Mouse (Mus musculus): ENCODE results near the gene Slc8a2. TPM values are rescaled to one million over a fixed set of nuclear protein-coding genes. Genes with fewer than 3 reads are reported as not detected.
A peak's percentile ranks its signal among the peaks of the same experiment; 100 is the strongest.

Gene Slc8a2
- polyA plus RNA-seq, 1 experiment, result 1.2 TPM

GRCm38 (mm10) chr7:16193702-16194101 is 64.1 kb downstream of the Slc8a2 start:
- Histone ChIP-seq H3K36me3 (ENCODE audit: control insufficient read depth, insufficient read depth, low read length) (peaks cover 4% of the 10 kb centered on the region; the same call in 1 of the 2 replicates), H3K27me3 (ENCODE audit: control insufficient read depth, insufficient read depth, low read length) (no peaks in the 10 kb centered on the region), H3K4me1 (ENCODE audit: control insufficient read depth, insufficient read depth, insufficient read length) (peaks cover 14% of the 10 kb centered on the region; the same call in 1 of the 2 replicates), H3K4me3 (ENCODE audit: extremely low read depth, insufficient read depth, insufficient read length) (no peak overlapping the region), H3K27ac (ENCODE audit: insufficient read depth, low read length) (peak overlapping the region; percentile 54)
- WGBS, result 5% methylated on average over 3 of the region's 3 CpGs
- TF ChIP-seq POLR2A (IDR thresholded peaks at IDR 0.05; ENCODE audit: low read depth, low read length) (no peak), CTCF (IDR thresholded peaks at IDR 0.05; ENCODE audit: extremely low read depth, insufficient read depth, insufficient read length, insufficient replicate concordance) (no peak)
- peak in 1 of 2 experiments; percentile 36 for DNase-seq (ENCODE audit: low read depth in 1 of 2, low spot score in 2 of 2)

GRCm38 (mm10) chr7:16196616-16197015 is 67.0 kb downstream of the Slc8a2 start:
- H3K36me3 ChIP-seq (ENCODE audit: control insufficient read depth, insufficient read depth, low read length), result peaks cover 9% of the 10 kb centered on the region
- H3K4me1 ChIP-seq (ENCODE audit: control insufficient read depth, insufficient read depth, insufficient read length), result peaks cover 14% of the 10 kb centered on the region; the same call in 1 of the 2 replicates
- TF ChIP-seq POLR2A (IDR thresholded peaks at IDR 0.05; ENCODE audit: low read depth, low read length) (no peak), CTCF (IDR thresholded peaks at IDR 0.05; ENCODE audit: extremely low read depth, insufficient read depth, insufficient read length, insufficient replicate concordance) (no peak)
- H3K27me3 ChIP-seq (ENCODE audit: control insufficient read depth, insufficient read depth, low read length), result no peaks in the 10 kb centered on the region
- H3K4me3 ChIP-seq (ENCODE audit: extremely low read depth, insufficient read depth, insufficient read length), result no peak overlapping the region
- H3K27ac ChIP-seq (ENCODE audit: insufficient read depth, low read length), result no peak overlapping the region
- WGBS, result 63% methylated on average over 6 of the region's 6 CpGs
- no peak for DNase-seq (ENCODE audit: low read depth in 1 of 2, low spot score in 2 of 2)

- H3K4me1 ChIP-seq (ENCODE audit: control insufficient read depth, insufficient read depth, insufficient read length), result peaks cover 14% of the 10 kb centered on the region; the same call in 1 of the 2 replicates
- no peaks in the 10 kb centered on the region for H3K27me3 ChIP-seq (ENCODE audit: control insufficient read depth, insufficient read depth, low read length)
- peak in 1 of 2 experiments; percentile 62 for DNase-seq (ENCODE audit: low read depth in 1 of 2, low spot score in 2 of 2)
- no peak for TF ChIP-seq POLR2A (IDR thresholded peaks at IDR 0.05; ENCODE audit: low read depth, low read length)
- WGBS, result 38% methylated on average over 5 of the region's 5 CpGs
- H3K27ac ChIP-seq (ENCODE audit: insufficient read depth, low read length), result no peak overlapping the region
- no peak overlapping the region for H3K4me3 ChIP-seq (ENCODE audit: extremely low read depth, insufficient read depth, insufficient read length)
- H3K36me3 ChIP-seq (ENCODE audit: control insufficient read depth, insufficient read depth, low read length), result peaks cover 10% of the 10 kb centered on the region
Measured at GRCm38 (mm10) chr7:16197166-16197565, 67.5 kb downstream of the Slc8a2 start.

DNA sequence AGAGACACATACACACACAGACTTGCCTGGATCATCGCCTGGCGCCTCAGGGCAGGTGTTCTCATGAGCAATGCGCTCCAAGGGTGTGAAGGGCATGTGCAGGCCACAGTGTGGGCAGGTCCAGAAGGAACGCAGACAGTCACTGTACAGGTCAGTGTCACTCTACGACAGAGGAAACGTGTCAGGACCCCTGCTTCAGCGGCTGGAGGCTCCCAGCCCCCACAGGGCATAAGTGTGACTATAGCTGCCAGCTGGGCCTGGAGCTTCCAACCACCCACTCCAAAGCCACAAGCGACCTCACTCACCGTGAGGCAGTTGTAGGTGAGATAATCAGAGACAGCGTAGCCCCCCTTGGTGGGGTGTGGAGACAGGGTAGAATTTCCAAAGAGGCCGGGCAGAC is 68.9 kb downstream of the Slc8a2 start:
- no peak overlapping the region for H3K27ac ChIP-seq (ENCODE audit: insufficient read depth, low read length)
- TF ChIP-seq CTCF (IDR thresholded peaks at IDR 0.05; ENCODE audit: extremely low read depth, insufficient read depth, insufficient read length, insufficient replicate concordance) (no peak), POLR2A (IDR thresholded peaks at IDR 0.05; ENCODE audit: low read depth, low read length) (no peak)
- H3K36me3 ChIP-seq (ENCODE audit: control insufficient read depth, insufficient read depth, low read length), result peaks cover 17% of the 10 kb centered on the region
- peaks cover 8% of the 10 kb centered on the region; the same call in 1 of the 2 replicates for H3K4me1 ChIP-seq (ENCODE audit: control insufficient read depth, insufficient read depth, insufficient read length)
- H3K4me3 ChIP-seq (ENCODE audit: extremely low read depth, insufficient read depth, insufficient read length), result no peak overlapping the region
- DNase-seq (ENCODE audit: low read depth in 1 of 2, low spot score in 2 of 2), result no peak
- H3K27me3 ChIP-seq (ENCODE audit: control insufficient read depth, insufficient read depth, low read length), result no peaks in the 10 kb centered on the region
- 74% methylated on average over 11 of the region's 11 CpGs for WGBS

GRCm38 (mm10) chr7:16201136-16201535 is 71.5 kb downstream of the Slc8a2 start:
- Histone ChIP-seq H3K4me1 (ENCODE audit: control insufficient read depth, insufficient read depth, insufficient read length) (peaks cover 9% of the 10 kb centered on the region; the same call in 1 of the 2 replicates), H3K27ac (ENCODE audit: insufficient read depth, low read length) (no peak overlapping the region), H3K4me3 (ENCODE audit: extremely low read depth, insufficient read depth, insufficient read length) (no peak overlapping the region), H3K27me3 (ENCODE audit: control insufficient read depth, insufficient read depth, low read length) (no peaks in the 10 kb centered on the region), H3K36me3 (ENCODE audit: control insufficient read depth, insufficient read depth, low read length) (peaks cover 29% of the 10 kb centered on the region)
- WGBS, result 21% methylated on average over 6 of the region's 6 CpGs
- DNase-seq (ENCODE audit: low read depth in 1 of 2, low spot score in 2 of 2), result no peak
- TF ChIP-seq POLR2A (IDR thresholded peaks at IDR 0.05; ENCODE audit: low read depth, low read length) (no peak), CTCF (IDR thresholded peaks at IDR 0.05; ENCODE audit: extremely low read depth, insufficient read depth, insufficient read length, insufficient replicate concordance) (no peak)

DNA sequence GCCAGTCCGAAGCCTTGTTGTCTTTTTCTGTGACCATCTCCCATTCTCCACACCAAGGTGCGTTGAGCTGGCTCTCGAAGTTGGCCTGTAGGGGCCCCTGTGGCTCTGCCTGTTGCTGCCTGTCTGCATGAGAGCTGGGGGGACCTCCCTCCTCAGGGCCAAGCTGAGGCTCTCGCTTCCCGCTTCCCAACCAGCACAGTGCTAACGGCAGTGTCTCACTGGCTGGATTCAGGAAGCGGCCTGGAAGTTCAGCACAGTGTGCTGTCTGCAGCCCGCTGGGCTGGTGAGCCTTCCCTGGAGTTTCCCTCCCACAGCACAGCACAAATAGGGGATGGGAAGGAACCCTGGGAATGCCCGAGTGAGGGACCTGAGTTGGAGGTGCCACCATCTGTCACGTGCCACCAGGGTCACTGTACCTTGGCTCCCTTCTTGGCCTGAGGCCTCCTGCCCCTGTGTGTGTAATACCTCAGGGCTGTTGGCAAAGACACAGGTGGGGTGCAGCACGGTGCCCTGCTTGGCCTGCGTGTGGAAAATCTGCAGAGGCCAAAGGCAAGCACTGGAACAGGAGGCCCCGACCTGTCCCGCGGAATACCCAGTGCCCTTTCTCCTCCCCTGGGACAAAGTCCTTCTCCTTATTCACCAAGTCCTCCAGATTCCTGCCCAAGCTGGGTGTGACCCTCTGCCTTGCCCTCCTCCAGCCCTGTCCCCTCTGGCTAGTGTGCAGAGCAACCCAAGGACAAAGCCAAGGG is 73.3 kb downstream of the Slc8a2 start:
- WGBS, result 90% methylated on average over 15 of the region's 15 CpGs
- no peaks in the 10 kb centered on the region for H3K27me3 ChIP-seq (ENCODE audit: control insufficient read depth, insufficient read depth, low read length)
- peaks cover 31% of the 10 kb centered on the region for H3K36me3 ChIP-seq (ENCODE audit: control insufficient read depth, insufficient read depth, low read length)
- H3K4me3 ChIP-seq (ENCODE audit: extremely low read depth, insufficient read depth, insufficient read length), result no peak overlapping the region
- no peak for DNase-seq (ENCODE audit: low read depth in 1 of 2, low spot score in 2 of 2)
- TF ChIP-seq POLR2A (IDR thresholded peaks at IDR 0.05; ENCODE audit: low read depth, low read length), result no peak
- TF ChIP-seq CTCF (IDR thresholded peaks at IDR 0.05; ENCODE audit: extremely low read depth, insufficient read depth, insufficient read length, insufficient replicate concordance), result no peak
- H3K4me1 ChIP-seq (ENCODE audit: control insufficient read depth, insufficient read depth, insufficient read length), result peaks cover 6% of the 10 kb centered on the region; the same call in 1 of the 2 replicates
- no peak overlapping the region for H3K27ac ChIP-seq (ENCODE audit: insufficient read depth, low read length)

GRCm38 (mm10) chr7:16203505-16203903 is 73.9 kb downstream of the Slc8a2 start:
- no peaks in the 10 kb centered on the region for H3K27me3 ChIP-seq (ENCODE audit: control insufficient read depth, insufficient read depth, low read length)
- peaks cover 30% of the 10 kb centered on the region for H3K36me3 ChIP-seq (ENCODE audit: control insufficient read depth, insufficient read depth, low read length)
- TF ChIP-seq POLR2A (IDR thresholded peaks at IDR 0.05; ENCODE audit: low read depth, low read length), result no peak
- 95% methylated on average over 13 of the region's 13 CpGs for WGBS
- H3K4me1 ChIP-seq (ENCODE audit: control insufficient read depth, insufficient read depth, insufficient read length), result peaks cover 6% of the 10 kb centered on the region; the same call in 1 of the 2 replicates
- no peak overlapping the region for H3K27ac ChIP-seq (ENCODE audit: insufficient read depth, low read length)
- H3K4me3 ChIP-seq (ENCODE audit: extremely low read depth, insufficient read depth, insufficient read length), result no peak overlapping the region
- DNase-seq (ENCODE audit: low read depth in 1 of 2, low spot score in 2 of 2), result no peak
